Mouse (Mus musculus): ENCODE measurements at regions not wholly inside any gene's neighbourhood (a gene's known extent, or its start where the extent isn't known, plus 50 kb on each side); places are given as distances from the start of the nearest gene placed in this dataset.

DNA sequence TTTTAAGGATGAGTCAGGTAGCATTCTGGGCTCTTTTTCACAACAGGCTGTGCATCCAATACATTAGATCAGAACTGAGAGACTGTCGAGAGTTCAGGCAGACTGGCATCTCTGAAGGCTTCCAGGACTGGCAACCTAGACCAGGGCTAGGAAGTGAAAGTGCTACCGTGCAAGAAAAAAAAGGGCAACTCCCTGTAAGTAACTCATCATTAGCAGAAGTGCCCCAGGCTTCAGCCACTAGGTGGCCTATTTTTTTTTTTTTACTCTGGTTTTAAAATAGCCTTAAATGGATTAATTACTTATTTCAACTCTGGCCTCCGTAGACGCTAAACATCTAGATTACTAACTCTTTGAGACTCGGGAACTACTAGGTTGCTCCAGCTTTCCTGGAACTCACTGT, 216.8 kb downstream of the Sp3 start:
- no peak for TF ChIP-seq CTCF (IDR thresholded peaks at IDR 0.05; ENCODE audit: control insufficient read depth, insufficient read depth, insufficient replicate concordance, low read depth, low read length)
- no peak for TF ChIP-seq POLR2A (IDR thresholded peaks at IDR 0.05; ENCODE audit: control insufficient read depth, low read depth, low read length)
- Histone ChIP-seq H3K4me3 (ENCODE audit: control insufficient read depth, low read depth, low read length) (no peak overlapping the region), H3K36me3 (ENCODE audit: control insufficient read depth, insufficient read depth, low read length) (no peaks in the 10 kb centered on the region), H3K27me3 (ENCODE audit: control insufficient read depth, insufficient read depth, low read length) (no peaks in the 10 kb centered on the region), H3K4me1 (ENCODE audit: control insufficient read depth, insufficient read depth, low read length) (no peaks in the 10 kb centered on the region), H3K27ac (ENCODE audit: control insufficient read depth, insufficient read depth, low read depth, low read length) (no peak overlapping the region)

GRCm38 (mm10) chr2:72769030-72769630, 211.1 kb downstream of the Sp3 start:
- no peak for TF ChIP-seq CTCF (IDR thresholded peaks at IDR 0.05; ENCODE audit: control insufficient read depth, insufficient read depth, insufficient replicate concordance, low read depth, low read length)
- TF ChIP-seq POLR2A (IDR thresholded peaks at IDR 0.05; ENCODE audit: control insufficient read depth, low read depth, low read length): no peak
- H3K27ac ChIP-seq (ENCODE audit: control insufficient read depth, insufficient read depth, low read depth, low read length): no peak overlapping the region
- peak overlapping the region; percentile 58 for H3K4me3 ChIP-seq (ENCODE audit: control insufficient read depth, low read depth, low read length)
- H3K36me3 ChIP-seq (ENCODE audit: control insufficient read depth, insufficient read depth, low read length): no peaks in the 10 kb centered on the region
- no peaks in the 10 kb centered on the region for H3K4me1 ChIP-seq (ENCODE audit: control insufficient read depth, insufficient read depth, low read length)
- H3K27me3 ChIP-seq (ENCODE audit: control insufficient read depth, insufficient read depth, low read length): no peaks in the 10 kb centered on the region

- Histone ChIP-seq H3K27ac (ENCODE audit: control insufficient read depth, insufficient read depth, low read depth, low read length) (no peak overlapping the region), H3K4me3 (ENCODE audit: control insufficient read depth, low read depth, low read length) (no peak overlapping the region), H3K36me3 (ENCODE audit: control insufficient read depth, insufficient read depth, low read length) (no peaks in the 10 kb centered on the region), H3K4me1 (ENCODE audit: control insufficient read depth, insufficient read depth, low read length) (no peaks in the 10 kb centered on the region), H3K27me3 (ENCODE audit: control insufficient read depth, insufficient read depth, low read length) (no peaks in the 10 kb centered on the region)
- TF ChIP-seq CTCF (IDR thresholded peaks at IDR 0.05; ENCODE audit: control insufficient read depth, insufficient read depth, insufficient replicate concordance, low read depth, low read length) (no peak), POLR2A (IDR thresholded peaks at IDR 0.05; ENCODE audit: control insufficient read depth, low read depth, low read length) (no peak)
Measured at GRCm38 (mm10) chr2:72773401-72773800, 206.8 kb downstream of the Sp3 start.

- no peak overlapping the region for H3K27ac ChIP-seq (ENCODE audit: control insufficient read depth, insufficient read depth, low read depth, low read length)
- H3K4me3 ChIP-seq (ENCODE audit: control insufficient read depth, low read depth, low read length): no peak overlapping the region
- no peaks in the 10 kb centered on the region for H3K27me3 ChIP-seq (ENCODE audit: control insufficient read depth, insufficient read depth, low read length)
- TF ChIP-seq CTCF (IDR thresholded peaks at IDR 0.05; ENCODE audit: control insufficient read depth, insufficient read depth, insufficient replicate concordance, low read depth, low read length) (no peak), POLR2A (IDR thresholded peaks at IDR 0.05; ENCODE audit: control insufficient read depth, low read depth, low read length) (no peak)
- no peaks in the 10 kb centered on the region for H3K36me3 ChIP-seq (ENCODE audit: control insufficient read depth, insufficient read depth, low read length)
- H3K4me1 ChIP-seq (ENCODE audit: control insufficient read depth, insufficient read depth, low read length): no peaks in the 10 kb centered on the region
Measured at GRCm38 (mm10) chr2:72777330-72777729, 202.9 kb downstream of the Sp3 start.

- no peak overlapping the region for H3K27ac ChIP-seq (ENCODE audit: control insufficient read depth, insufficient read depth, low read depth, low read length)
- no peaks in the 10 kb centered on the region for H3K36me3 ChIP-seq (ENCODE audit: control insufficient read depth, insufficient read depth, low read length)
- no peak for TF ChIP-seq POLR2A (IDR thresholded peaks at IDR 0.05; ENCODE audit: control insufficient read depth, low read depth, low read length)
- TF ChIP-seq CTCF (IDR thresholded peaks at IDR 0.05; ENCODE audit: control insufficient read depth, insufficient read depth, insufficient replicate concordance, low read depth, low read length): no peak
- H3K4me3 ChIP-seq (ENCODE audit: control insufficient read depth, low read depth, low read length): no peak overlapping the region
- H3K4me1 ChIP-seq (ENCODE audit: control insufficient read depth, insufficient read depth, low read length): no peaks in the 10 kb centered on the region
- no peaks in the 10 kb centered on the region for H3K27me3 ChIP-seq (ENCODE audit: control insufficient read depth, insufficient read depth, low read length)
Measured at GRCm38 (mm10) chr2:72777806-72778510, 202.3 kb downstream of the Sp3 start.

DNA sequence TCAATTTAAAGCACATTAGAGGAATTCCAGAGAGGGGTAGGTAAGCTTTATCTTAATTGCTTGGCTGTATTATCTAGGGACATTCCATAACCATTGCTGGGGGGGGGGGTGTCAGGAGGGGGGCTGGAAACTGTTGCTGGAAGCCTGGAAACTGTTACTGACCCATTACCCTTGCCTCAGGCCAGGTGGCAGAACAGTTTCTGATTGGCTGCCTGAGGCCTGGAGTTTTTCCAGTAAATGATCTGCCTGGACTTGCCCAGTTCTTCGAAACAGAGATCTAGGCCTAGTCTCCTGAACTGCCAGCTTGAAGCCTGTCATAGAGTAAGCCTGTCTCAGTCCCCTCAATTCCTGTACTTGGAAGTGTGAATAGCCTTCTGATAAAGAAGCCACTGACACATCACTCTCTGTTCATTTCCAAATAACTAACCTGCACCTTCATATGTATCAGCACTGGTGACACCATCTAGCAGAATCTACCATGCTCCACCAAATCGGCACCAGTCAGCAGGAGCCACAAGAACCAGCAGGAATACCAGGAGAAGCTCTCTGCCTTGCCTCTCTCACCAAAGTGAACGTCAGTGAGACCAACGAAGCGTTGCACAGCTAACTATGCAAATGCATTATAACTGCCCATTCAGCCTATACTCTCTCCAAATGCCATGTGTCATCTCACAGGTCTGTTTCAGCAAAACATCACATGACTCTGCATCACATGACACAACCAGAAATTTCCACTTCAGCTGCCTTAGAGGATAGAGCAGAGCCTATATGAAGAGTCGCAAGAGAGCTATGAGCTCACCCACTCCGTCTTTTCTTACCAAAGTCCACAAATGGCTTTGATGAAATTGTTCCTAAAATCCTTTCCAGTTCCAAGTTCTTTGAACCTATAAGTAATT, 200.7 kb downstream of the Sp3 start:
- TF ChIP-seq POLR2A (IDR thresholded peaks at IDR 0.05; ENCODE audit: control insufficient read depth, low read depth, low read length): no peak
- TF ChIP-seq CTCF (IDR thresholded peaks at IDR 0.05; ENCODE audit: control insufficient read depth, insufficient read depth, insufficient replicate concordance, low read depth, low read length): no peak
- no peak overlapping the region for H3K4me3 ChIP-seq (ENCODE audit: control insufficient read depth, low read depth, low read length)
- H3K27ac ChIP-seq (ENCODE audit: control insufficient read depth, insufficient read depth, low read depth, low read length): no peak overlapping the region
- H3K27me3 ChIP-seq (ENCODE audit: control insufficient read depth, insufficient read depth, low read length): no peaks in the 10 kb centered on the region
- H3K4me1 ChIP-seq (ENCODE audit: control insufficient read depth, insufficient read depth, low read length): no peaks in the 10 kb centered on the region
- H3K36me3 ChIP-seq (ENCODE audit: control insufficient read depth, insufficient read depth, low read length): no peaks in the 10 kb centered on the region

Data from testis, adult 2 months (tissue).